Mouse (Mus musculus) MEL (cell line): Measurements from ENCODE around the gene Syt2.

ENCODE experiments used
- CHD2 ChIP-seq: IDR thresholded peaks from 2 replicates; pipeline ENCODE4 v1.6.1; 2011; ENCODE audit warnings: low read length, improper control_type of control experiment
- EP300 ChIP-seq, 2 experiments: IDR thresholded peaks; 2 replicates each; pipeline ENCODE4 v1.6.1; 2011; ENCODE audit warnings: improper control_type of control experiment in 2 of 2, low read length in 2 of 2, low read depth in 1 of 2, mild to moderate bottlenecking in 1 of 2
- MAFK ChIP-seq: IDR thresholded peaks from 2 replicates; pipeline ENCODE4 v1.6.1; 2011; ENCODE audit warnings: low read depth, mild to moderate bottlenecking, low read length, improper control_type of control experiment, borderline replicate concordance
- MYC ChIP-seq: IDR thresholded peaks from 2 replicates; pipeline ENCODE4 v1.6.1; 2011; ENCODE audit warnings: low read depth, mild to moderate bottlenecking, low read length, improper control_type of control experiment, moderate library complexity

- TF ChIP-seq MAFK (no peak), EP300 (IDR thresholded peaks at IDR 0.05; ENCODE audit: low read depth in 1 of 2, low read length in 2 of 2) (peak in 1 of 2 experiments; percentile 3; a peak in 1 of 4 replicates), MYC (no peak), CHD2 (no peak)
Observed at GRCm38 (mm10) chr1:134605670-134606069, 40.8 kb upstream of the Syt2 start.
